Mouse (Mus musculus) intestine, embryonic 15.5 days (tissue): Measurements from ENCODE around the gene Trmo. TPM values are rescaled to one million over a fixed set of nuclear protein-coding genes. Genes with fewer than 3 reads are reported as not detected.

ENCODE experiments used
- ATAC-seq: fragments of 200-750 bp; cut with Nextera tagmentation; 2 replicates; pipeline ENCODE4 v1.8.0; 2017; ENCODE audit warnings: moderate TSS enrichment, moderate library complexity
- H3K27ac ChIP-seq: fragments of 300-500 bp; sonication (generic); 2 replicates; pipeline ENCODE4 v1.5.1; 2015; ENCODE audit warnings: mild to moderate bottlenecking, inconsistent platforms
- H3K27me3 ChIP-seq: fragments of 300-500 bp; sonication (generic); replicated peaks from 2 replicates; pipeline ENCODE4 v1.6.1; 2015; ENCODE audit warnings: inconsistent platforms
- H3K36me3 ChIP-seq: fragments of 300-500 bp; sonication (generic); 2 replicates; pipeline ENCODE4 v1.6.1; 2015; ENCODE audit warnings: inconsistent platforms
- H3K4me1 ChIP-seq: fragments of 300-500 bp; sonication (generic); replicated peaks from 2 replicates; pipeline ENCODE4 v1.6.1; 2015; ENCODE audit warnings: inconsistent platforms
- H3K4me2 ChIP-seq: fragments of 300-500 bp; sonication (generic); replicated peaks from 2 replicates; pipeline ENCODE4 v1.6.1; 2015; ENCODE audit warnings: mild to moderate bottlenecking, inconsistent platforms
- H3K4me3 ChIP-seq: fragments of 300-500 bp; sonication (generic); replicated peaks from 2 replicates; pipeline ENCODE4 v1.5.1; 2015; ENCODE audit warnings: inconsistent platforms
- H3K9ac ChIP-seq: fragments of 300-500 bp; sonication (generic); 2 replicates; pipeline ENCODE4 v1.6.1; 2015; ENCODE audit warnings: inconsistent platforms
- H3K9me3 ChIP-seq: fragments of 300-500 bp; sonication (generic); 2 replicates; pipeline ENCODE4 v1.6.1; 2016; ENCODE audit warnings: inconsistent platforms
- WGBS: fragments of 180-500 bp; shearing (Covaris S2); methylation state at CpG from one replicate; pipeline ENCODE4 v1.1.7; 2015; 5-methylcytosine and 5-hydroxymethylcytosine counted together
- polyA plus RNA-seq: library from polyadenylated mRNA; unstranded; fragments of >200 nt; fragmentation: Nextera tagmentation; extraction: Ambion mirVana; gene quantifications from 2 replicates; pipeline ENCODE4 v1.2.1, GENCODE M21; 2015

Gene Trmo
- polyA plus RNA-seq, 1 experiment from 2014 or later = 11.2 TPM

GRCm38 (mm10) chr4:46367487-46367959 lies 21.7 kb downstream of the Trmo start:
- Histone ChIP-seq H3K36me3 (no peaks in the 10 kb centered on the region), H3K27me3 (peaks cover 9% of the 10 kb centered on the region; the same call in 1 of the 2 replicates), H3K4me3 (no peak overlapping the region), H3K4me2 (no peak overlapping the region), H3K27ac (no peak overlapping the region), H3K9ac (no peak overlapping the region), H3K4me1 (no peaks in the 10 kb centered on the region; the same call in 1 of the 2 replicates), H3K9me3 (no peaks in the 10 kb centered on the region)
- WGBS = 10% methylated on average over 12 of the region's 12 CpGs
- ATAC-seq = no peak

GRCm38 (mm10) chr4:46364360-46364759 lies 24.9 kb downstream of the Trmo start:
- Histone ChIP-seq H3K4me1 (no peaks in the 10 kb centered on the region), H3K27ac (no peak overlapping the region), H3K9me3 (no peaks in the 10 kb centered on the region), H3K36me3 (no peaks in the 10 kb centered on the region), H3K4me3 (no peak overlapping the region), H3K4me2 (no peak overlapping the region), H3K9ac (no peak overlapping the region), H3K27me3 (peaks cover 9% of the 10 kb centered on the region; the same call in 1 of the 2 replicates)
- 77% methylated on average over 2 of the region's 2 CpGs for WGBS
- ATAC-seq = no peak

- no peak for ATAC-seq
- Histone ChIP-seq H3K27ac (no peak overlapping the region), H3K27me3 (peaks cover 4% of the 10 kb centered on the region), H3K36me3 (no peaks in the 10 kb centered on the region), H3K4me1 (no peaks in the 10 kb centered on the region), H3K9me3 (no peaks in the 10 kb centered on the region), H3K4me3 (no peak overlapping the region), H3K9ac (no peak overlapping the region), H3K4me2 (no peak overlapping the region)
- WGBS = 69% methylated on average over 5 of the region's 5 CpGs
These were observed 28.0 kb downstream of the Trmo start for GRCm38 (mm10) chr4:46361258-46361657.

- H3K4me1 ChIP-seq = no peaks in the 10 kb centered on the region
- H3K27ac ChIP-seq = no peak overlapping the region
- no peak overlapping the region for H3K4me2 ChIP-seq
- no peaks in the 10 kb centered on the region for H3K36me3 ChIP-seq
- no peaks in the 10 kb centered on the region for H3K9me3 ChIP-seq
- peaks cover 6% of the 10 kb centered on the region for H3K27me3 ChIP-seq
- 70% methylated on average over 12 of the region's 12 CpGs for WGBS
- no peak for ATAC-seq
- no peak overlapping the region for H3K4me3 ChIP-seq
- no peak overlapping the region for H3K9ac ChIP-seq
These were observed 29.5 kb downstream of the Trmo start for GRCm38 (mm10) chr4:46359539-46360253.

- WGBS = 51% methylated on average over 12 of the region's 12 CpGs
- Histone ChIP-seq H3K27ac (no peak overlapping the region), H3K27me3 (peaks cover 20% of the 10 kb centered on the region), H3K4me3 (no peak overlapping the region), H3K4me1 (no peaks in the 10 kb centered on the region), H3K36me3 (no peaks in the 10 kb centered on the region), H3K9me3 (no peaks in the 10 kb centered on the region), H3K4me2 (no peak overlapping the region), H3K9ac (no peak overlapping the region)
- ATAC-seq = no peak
These were observed 32.7 kb downstream of the Trmo start for GRCm38 (mm10) chr4:46356351-46357133.

GRCm38 (mm10) chr4:46353045-46353444 lies 36.2 kb downstream of the Trmo start:
- Histone ChIP-seq H3K9me3 (no peaks in the 10 kb centered on the region), H3K4me1 (no peaks in the 10 kb centered on the region), H3K36me3 (no peaks in the 10 kb centered on the region), H3K27ac (no peak overlapping the region), H3K4me2 (no peak overlapping the region), H3K9ac (no peak overlapping the region), H3K4me3 (no peak overlapping the region), H3K27me3 (peaks cover 52% of the 10 kb centered on the region)
- WGBS = 22% methylated on average over 10 of the region's 10 CpGs
- no peak for ATAC-seq

GRCm38 (mm10) chr4:46349530-46349929 lies 39.7 kb downstream of the Trmo start:
- Histone ChIP-seq H3K4me2 (no peak overlapping the region), H3K36me3 (no peaks in the 10 kb centered on the region), H3K4me3 (no peak overlapping the region), H3K27ac (no peak overlapping the region), H3K9me3 (no peaks in the 10 kb centered on the region), H3K9ac (no peak overlapping the region), H3K4me1 (peaks cover 2% of the 10 kb centered on the region), H3K27me3 (peaks cover 81% of the 10 kb centered on the region)
- ATAC-seq = no peak
- WGBS = 54% methylated on average over 5 of the region's 5 CpGs

- Histone ChIP-seq H3K27ac (no peak overlapping the region), H3K9me3 (no peaks in the 10 kb centered on the region), H3K4me2 (no peak overlapping the region), H3K4me3 (no peak overlapping the region), H3K27me3 (peaks cover 87% of the 10 kb centered on the region), H3K36me3 (no peaks in the 10 kb centered on the region), H3K4me1 (peaks cover 8% of the 10 kb centered on the region), H3K9ac (no peak overlapping the region)
- no peak for ATAC-seq
- 27% methylated on average over 9 of the region's 9 CpGs for WGBS
These were observed 40.3 kb downstream of the Trmo start for GRCm38 (mm10) chr4:46348897-46349296.

- H3K4me3 ChIP-seq = no peak overlapping the region
- H3K4me2 ChIP-seq = no peak overlapping the region
These were observed 41.4 kb downstream of the Trmo start for GRCm38 (mm10) chr4:46347580-46348515.

GRCm38 (mm10) chr4:46347141-46347540 lies 42.1 kb downstream of the Trmo start:
- 8% methylated on average over 4 of the region's 4 CpGs for WGBS
- H3K4me2 ChIP-seq = no peak overlapping the region

More at GRCm38 (mm10) chr4:46347580-46348515, 41.4 kb downstream of the Trmo start:
- Histone ChIP-seq H3K9ac (no peak overlapping the region), H3K36me3 (no peaks in the 10 kb centered on the region), H3K4me1 (peaks cover 17% of the 10 kb centered on the region), H3K9me3 (no peaks in the 10 kb centered on the region), H3K27me3 (peaks cover 91% of the 10 kb centered on the region), H3K27ac (no peak overlapping the region)
- 3% methylated on average over 41 of the region's 41 CpGs for WGBS
- ATAC-seq = no peak

GRCm38 (mm10) chr4:46346221-46346620 lies 43.0 kb downstream of the Trmo start:
- Histone ChIP-seq H3K4me2 (no peak overlapping the region), H3K9me3 (no peaks in the 10 kb centered on the region), H3K27me3 (peaks cover 97% of the 10 kb centered on the region), H3K4me3 (no peak overlapping the region), H3K9ac (no peak overlapping the region), H3K27ac (no peak overlapping the region), H3K4me1 (peaks cover 22% of the 10 kb centered on the region), H3K36me3 (no peaks in the 10 kb centered on the region)
- ATAC-seq = no peak
- 30% methylated on average over 6 of the region's 6 CpGs for WGBS

More at GRCm38 (mm10) chr4:46347141-46347540, 42.1 kb downstream of the Trmo start:
- Histone ChIP-seq H3K36me3 (no peaks in the 10 kb centered on the region), H3K9ac (no peak overlapping the region), H3K9me3 (no peaks in the 10 kb centered on the region), H3K4me1 (peaks cover 22% of the 10 kb centered on the region), H3K27me3 (peaks cover 97% of the 10 kb centered on the region), H3K4me3 (no peak overlapping the region), H3K27ac (no peak overlapping the region)
- ATAC-seq = no peak

GRCm38 (mm10) chr4:46345773-46346100 lies 43.5 kb downstream of the Trmo start:
- Histone ChIP-seq H3K27me3 (peaks cover 97% of the 10 kb centered on the region), H3K4me2 (no peak overlapping the region), H3K9me3 (no peaks in the 10 kb centered on the region), H3K36me3 (no peaks in the 10 kb centered on the region), H3K27ac (no peak overlapping the region), H3K4me3 (no peak overlapping the region), H3K4me1 (peaks cover 22% of the 10 kb centered on the region), H3K9ac (no peak overlapping the region)
- ATAC-seq = no peak
- 22% methylated on average over 3 of the region's 3 CpGs for WGBS
